Mouse (Mus musculus): ENCODE data around the gene Tnnt2.

The Tnnt2 gene

DNA sequence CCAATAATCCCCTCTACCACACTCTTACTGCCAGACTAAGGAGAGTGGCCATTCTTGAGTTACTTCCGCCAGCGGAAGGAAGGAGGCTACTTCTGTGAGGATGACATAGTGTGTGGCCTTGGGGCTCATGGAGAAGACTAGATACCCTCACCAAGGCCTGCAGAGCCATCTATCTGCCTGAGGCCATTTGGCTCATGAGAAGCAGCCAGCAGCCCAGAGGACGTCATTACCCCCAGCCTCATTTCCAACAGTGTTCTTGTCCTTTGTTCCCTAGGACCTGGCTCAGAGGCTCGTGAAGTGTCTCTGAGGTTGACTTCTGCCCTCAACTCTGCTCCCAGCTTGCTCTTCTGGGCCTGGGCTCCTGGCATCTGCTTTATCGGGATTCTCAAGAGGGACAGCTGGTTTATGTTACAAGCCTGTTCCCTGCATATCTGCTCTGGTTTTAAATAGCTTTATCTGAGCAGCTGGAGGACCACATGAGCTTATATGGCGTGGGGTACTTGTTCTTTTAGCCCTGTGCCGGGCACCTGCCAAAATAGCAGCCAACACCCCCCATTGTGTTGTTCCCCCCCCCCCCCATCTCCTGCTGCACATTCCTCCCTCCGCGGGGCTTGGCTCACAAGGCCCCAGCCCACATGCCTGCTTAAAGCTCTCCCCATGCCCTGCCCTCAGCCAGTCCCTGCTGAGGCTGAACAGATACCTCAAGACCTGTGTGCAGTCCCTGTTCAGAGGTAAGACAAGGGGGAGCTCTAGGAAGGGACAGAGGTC, at the start of gene Tnnt2:
Gene Tnnt2 (plus strand): TSS at position 639 of the 768 bp plus-strand sequence.
- in situ Hi-C loops (cut with MboI, MseI): no loop called here

DNA sequence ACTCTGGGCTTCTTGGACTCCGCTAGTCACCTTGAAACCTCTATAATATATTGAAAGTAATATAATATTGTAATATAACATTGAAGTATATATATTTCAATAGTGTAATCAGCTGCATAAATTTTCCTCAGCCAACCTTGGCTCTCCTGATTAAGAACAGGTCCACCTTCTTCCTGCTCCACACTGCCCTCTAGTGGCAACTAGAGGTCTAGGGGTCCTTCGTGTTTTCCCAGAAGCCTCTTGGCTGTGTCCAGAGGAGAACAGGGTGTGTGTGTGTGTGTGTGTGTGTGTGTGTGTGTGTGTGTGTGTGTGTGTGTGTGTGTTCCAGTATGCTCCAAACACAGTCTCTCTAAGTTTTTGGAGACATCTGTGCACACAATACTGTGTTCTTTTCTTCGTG, 48.4 kb upstream of the Tnnt2 start:
- in situ Hi-C loops (cut with MboI, MseI): loop anchor here (5.0 to 10.0 kb wide), 2 partner anchors 35 to 63 kb away; partner anchors contain the start of gene Csrp1

DNA sequence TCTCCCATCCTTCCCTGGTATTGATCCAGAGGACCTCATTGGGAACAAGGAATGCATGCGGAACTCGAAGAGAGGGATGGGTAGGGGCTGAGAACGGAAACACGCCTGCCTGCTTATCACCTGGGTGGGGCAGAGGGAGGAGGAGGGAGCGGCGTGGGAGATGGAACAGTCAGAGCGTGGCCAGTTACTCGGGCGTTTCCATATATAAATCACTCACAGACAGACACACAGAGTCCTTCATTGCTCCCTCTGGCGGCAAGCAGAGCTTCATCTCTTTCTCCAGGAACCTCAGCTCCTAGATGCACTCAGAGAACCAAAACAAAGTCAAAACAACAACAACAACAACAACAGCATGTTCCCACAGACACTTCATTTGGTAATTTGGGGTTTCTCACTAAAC, 47.4 kb upstream of the Tnnt2 start:
- in situ Hi-C loops (cut with MboI, MseI): loop anchor here (5.0 to 10.0 kb wide), 2 partner anchors 36 to 64 kb away; partner anchors contain the start of gene Csrp1

DNA sequence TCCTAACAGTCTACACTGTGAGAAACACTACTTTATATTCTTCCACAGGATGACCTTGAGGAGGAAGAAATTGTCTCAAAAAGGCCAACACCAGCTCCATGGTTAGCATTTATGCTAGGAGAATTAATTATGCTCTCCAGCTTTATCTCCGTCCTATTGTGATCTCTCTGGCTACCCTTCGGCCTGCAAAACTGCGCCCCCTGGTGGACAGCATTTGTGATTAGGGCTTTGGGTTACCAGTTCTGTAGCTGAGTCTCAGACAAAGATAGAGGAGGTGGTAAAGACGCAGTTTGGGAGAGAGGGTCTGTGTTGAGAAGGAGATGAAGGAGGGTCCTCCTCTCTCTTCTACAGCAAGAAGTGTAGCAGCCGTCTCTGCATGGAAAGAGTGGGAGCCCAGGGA, 46.3 kb upstream of the Tnnt2 start:
- in situ Hi-C loops (cut with MboI, MseI): loop anchor here (5.0 to 10.0 kb wide), 2 partner anchors 38 to 65 kb away; partner anchors contain the start of gene Csrp1

DNA sequence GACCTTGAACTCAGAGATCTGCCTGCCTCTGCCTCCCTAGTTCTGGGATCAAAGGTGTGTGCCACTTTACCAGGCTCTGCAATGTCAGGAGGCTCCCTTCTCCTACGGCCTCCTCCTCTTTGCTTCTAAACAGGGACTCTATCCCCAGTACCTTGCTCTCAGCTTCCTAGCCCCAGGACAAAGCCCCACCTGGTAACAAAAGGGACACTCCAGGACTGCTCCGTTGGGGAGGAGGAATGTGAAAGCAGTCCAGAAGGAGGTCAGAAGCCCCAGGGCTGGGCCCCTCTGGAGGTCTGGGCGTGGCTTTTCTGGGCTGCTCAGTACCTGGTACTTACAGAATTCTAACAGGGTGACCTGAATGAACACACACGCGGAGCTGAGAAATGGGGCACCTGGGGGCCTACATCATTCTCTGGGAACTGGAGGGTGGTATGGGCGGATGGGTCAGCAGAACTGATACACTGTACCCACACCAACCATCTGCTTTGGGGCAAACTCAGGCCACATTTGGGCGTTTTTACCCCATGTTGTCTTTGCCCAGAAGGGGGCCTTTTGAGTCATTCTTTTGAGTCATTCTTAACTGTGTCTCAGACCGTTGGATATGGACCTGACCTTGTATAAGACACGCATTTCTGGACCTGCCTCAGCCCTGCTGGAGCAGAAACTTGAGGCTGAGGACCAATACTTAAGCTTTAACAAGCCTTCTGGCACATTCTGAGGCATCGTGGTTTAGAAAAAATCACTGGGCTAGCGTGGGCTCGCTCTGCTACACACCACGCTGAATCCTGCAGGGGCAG, 43.8 kb upstream of the Tnnt2 start:
- in situ Hi-C loops (cut with MboI, MseI): no loop called here

DNA sequence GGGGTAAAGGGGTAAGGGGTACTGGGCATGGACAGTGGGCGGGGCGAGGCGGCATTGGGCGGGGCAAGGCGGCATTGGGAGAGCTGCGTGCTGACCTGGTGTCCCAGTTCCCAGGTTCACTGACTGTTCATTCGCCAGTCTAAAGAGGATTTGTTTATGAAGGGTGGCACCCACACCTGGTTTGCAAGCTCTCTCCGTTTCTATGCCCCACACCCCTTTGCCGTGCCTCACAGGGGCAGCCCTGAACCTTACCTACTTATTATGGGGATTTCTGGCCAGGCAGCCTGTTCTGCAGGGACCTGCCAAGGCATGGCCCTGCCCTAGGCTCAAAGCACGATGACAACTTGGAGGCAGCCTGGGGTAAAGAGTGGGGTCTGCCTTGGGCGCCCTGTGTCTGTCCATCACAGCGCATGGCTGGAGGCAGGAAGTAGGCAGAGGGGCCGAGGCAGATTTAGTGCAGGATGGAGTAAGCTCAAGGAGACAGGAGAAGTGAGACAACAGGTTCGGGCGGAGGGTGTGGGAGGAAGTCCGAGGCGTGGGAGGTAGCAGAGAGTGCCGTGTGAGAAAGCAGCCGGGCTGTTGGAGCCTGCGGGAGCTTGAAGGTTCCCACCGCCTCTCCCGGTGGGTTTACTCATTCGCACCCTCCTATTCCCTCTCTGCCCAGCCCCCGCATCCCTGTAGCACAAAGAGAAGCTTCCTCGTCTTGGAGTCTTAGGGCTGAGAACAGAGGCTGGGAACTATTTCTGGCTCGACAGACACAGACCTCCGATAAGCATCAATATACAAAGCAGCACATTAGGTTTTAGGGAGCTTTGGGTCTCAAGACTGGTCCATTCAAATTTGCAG, 42.6 kb upstream of the Tnnt2 start:
- in situ Hi-C loops (cut with MboI, MseI): no loop called here

DNA sequence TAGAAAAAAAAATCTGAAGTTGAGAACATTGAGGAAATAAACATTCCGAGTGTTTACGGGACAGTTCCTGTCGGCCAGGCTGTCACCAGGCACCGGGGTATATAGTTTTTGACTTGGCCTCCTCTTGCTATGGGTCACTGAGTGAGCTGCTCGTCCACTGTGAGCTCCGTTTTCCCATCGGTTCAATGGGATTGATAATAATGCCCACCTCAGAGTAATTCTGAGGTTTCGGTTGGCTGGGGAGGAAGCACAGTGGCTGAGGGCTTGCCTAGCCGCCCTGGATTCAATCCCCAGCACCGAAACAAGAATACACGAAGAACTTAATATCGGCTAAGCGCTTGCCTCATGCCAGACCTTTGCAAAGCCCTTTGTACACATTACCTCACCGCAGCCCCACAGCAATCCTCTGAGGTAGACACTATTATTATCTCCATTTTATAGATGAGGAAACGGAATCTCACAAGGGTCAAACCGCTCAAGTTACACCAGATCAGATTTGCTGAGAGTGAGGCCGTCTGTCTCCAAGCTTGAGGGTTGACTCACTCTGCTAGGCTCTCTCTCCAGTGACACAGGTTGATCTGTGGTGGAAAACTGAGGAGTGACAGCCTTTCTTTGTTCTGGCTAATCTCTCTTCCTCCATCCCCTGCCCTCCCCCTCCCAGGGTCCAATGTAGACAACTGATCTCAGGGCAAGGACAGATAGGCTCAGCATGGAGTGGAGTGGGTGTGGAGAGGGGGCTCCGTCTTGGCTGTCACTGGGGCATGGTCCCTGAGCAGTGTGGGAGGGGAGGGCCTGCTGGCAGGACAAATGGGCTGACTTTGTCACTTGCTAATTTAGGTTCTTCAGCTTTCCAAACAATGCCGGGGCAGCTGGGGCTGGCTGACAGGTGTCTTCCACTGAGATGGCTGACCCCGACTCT, 41.7 kb upstream of the Tnnt2 start:
- in situ Hi-C loops (cut with MboI, MseI): no loop called here

DNA sequence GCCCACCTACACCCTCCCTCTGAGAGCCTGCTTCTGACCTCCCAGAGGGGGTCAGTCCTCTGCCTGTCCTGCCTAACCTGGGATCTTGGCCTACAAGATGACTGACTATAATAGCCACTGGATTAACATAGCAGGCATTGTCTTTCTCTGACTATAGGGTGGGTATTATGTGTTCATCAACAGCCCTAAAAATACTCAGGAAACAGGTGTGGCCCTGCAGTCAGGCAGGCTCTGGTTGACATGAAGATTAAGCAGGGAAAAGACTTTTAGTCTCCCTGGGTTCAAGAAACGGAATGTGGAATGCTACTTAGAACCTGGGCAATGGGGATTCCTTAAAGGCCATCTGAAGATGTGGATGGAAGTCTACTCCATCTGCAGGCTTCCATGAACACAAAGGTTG, 37.7 kb upstream of the Tnnt2 start:
- in situ Hi-C loops (cut with MboI, MseI): no loop called here

DNA sequence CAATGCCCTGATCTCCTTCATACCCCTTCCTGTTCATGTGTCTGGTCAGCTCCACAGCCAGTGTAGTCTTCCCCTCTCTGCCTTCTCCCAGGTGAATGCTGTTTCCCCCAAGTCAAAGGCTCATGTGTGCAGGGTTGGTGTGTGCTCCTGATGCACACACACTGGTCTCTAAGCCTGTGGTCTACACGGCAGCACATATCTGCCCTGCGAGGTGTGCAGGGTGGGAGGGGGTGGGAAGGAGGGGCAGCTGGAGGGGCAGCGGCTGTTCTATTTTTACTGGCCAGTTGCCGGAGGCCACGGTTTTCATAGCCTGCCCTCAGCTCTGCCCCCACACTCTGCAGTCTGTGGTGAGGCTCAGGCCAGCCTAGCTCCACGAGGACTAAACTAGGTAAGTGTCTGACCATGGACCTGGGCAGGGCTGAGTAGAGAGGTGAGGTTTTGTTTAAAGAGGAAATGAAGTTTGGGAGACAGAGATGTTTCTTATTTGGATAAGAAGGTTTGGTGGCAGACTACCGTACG, 37.0 kb upstream of the Tnnt2 start:
- in situ Hi-C loops (cut with MboI, MseI): no loop called here

DNA sequence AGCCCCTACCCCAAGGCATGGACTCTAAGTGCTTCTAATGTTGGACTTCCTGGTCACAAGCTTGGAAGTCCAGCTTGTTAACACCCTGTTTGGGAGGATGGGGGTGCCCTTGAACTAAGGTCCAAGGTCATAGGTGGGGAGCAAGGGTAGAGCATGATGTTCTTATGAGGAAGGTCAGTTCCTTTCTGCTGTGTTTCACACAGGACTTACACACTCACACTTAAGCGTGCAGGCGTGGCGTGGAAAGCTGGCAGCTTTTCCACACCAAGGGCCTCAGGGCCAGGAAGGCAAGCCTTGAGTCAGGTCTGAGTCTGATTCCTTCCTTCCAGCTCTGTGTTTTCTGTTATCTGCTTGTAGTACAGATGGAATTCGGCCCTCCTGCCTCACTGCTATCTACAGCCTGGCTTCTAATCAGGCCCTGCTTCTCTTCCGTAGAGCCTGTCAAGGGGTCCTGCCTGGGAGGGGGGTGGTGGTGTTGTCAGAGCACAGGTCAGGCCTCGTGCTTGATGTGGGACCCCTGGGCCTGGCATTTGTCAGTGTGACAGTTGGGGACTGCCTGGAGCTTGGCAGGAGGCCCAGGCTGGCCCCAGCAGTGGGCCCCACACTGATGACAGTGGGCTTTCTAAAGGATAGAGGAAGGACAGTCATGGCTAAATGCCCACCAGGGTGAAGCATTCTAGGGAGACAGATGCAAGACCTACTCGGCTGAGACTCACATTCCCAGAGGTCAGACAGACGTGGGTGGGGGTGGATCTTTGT, 35.8 kb upstream of the Tnnt2 start:
- in situ Hi-C loops (cut with MboI, MseI): no loop called here

DNA sequence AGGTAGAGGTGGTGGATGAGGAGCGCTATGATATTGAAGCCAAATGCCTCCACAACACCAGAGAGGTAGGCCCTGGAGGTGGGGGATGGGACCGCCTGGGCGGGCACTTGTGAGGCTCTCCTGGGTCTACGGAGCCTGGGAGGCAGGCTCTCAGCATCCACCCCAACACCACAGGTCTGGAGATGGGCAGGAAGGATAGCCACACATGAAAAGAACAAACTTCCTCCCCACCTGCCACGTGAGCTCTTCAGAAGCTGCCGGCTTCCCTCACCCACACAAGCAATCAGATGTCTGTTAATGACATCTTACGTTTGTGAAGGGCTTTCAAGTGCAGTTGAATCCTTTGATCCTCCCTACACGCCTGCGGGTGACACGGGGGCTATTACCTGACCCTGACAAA, 28.6 kb upstream of the Tnnt2 start:
- in situ Hi-C loops (cut with MboI, MseI): no loop called here

DNA sequence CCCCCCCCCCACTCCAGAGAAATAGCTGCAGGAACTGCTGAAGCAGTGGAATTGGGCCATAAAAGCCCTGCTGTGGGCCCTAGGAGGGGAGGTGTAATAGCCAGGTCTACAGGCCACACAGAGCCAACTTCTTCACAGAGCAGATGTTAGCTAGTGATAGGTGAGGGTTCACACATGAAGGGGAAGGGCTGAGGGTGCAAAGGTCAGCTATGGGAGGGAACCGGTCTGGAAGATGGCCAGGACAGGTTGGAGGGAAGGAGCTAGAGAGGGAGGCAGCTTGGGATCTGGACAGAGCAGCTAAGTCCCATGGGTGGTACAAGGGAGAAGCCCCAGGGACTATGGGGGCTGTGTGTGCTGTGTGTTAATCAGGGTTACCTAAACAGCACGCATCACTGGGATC, 26.0 kb upstream of the Tnnt2 start:
- in situ Hi-C loops (cut with MboI, MseI): no loop called here

DNA sequence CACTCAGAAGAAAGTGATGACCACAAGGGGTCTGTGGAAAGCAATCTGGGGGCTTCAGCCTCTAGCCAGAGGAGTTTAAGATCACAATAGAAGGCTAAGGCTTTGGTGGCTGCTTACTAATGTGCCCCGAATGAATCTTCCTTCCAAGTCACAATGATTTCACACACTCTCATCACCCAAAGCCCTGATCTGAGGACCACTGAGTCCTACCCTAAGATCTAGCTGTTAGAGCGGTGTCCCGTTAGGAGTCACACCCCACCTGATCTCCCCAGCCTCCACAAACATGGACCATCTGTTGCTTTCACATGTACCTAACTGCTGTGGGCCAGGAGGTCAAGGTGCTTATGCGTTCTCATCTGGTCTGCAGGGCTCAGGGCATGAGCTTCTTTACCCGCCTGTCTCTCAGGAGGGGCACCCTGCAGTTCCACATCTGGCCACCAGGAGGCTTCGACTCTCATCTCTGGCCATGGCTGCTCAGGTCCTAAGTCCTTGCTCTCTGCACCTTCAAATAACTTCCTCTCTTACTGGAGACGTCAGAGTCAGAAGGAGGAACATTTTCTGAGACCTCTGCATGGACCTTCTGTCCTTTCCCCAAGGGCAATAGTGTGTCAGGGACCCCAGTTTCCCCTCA, 25.0 kb upstream of the Tnnt2 start:
- in situ Hi-C loops (cut with MboI, MseI): no loop called here

DNA sequence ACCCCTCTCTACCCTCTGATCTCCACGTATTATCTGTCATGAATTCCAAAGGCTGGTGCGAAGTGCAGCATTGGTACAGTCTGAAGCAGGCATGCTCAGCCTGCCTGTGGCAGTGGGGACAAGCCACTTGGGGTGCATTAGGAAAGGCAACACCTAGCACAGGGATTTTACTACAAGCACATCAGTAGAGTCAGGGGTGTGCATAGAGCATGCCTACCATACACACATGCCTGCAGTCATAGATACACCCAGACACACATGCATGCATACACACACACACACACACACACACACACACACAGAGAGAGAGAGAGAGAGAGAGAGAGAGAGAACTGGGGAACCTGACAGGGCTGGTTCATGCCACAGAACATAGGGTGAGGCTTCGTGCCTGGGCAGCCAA, 23.9 kb upstream of the Tnnt2 start:
- in situ Hi-C loops (cut with MboI, MseI): no loop called here

DNA sequence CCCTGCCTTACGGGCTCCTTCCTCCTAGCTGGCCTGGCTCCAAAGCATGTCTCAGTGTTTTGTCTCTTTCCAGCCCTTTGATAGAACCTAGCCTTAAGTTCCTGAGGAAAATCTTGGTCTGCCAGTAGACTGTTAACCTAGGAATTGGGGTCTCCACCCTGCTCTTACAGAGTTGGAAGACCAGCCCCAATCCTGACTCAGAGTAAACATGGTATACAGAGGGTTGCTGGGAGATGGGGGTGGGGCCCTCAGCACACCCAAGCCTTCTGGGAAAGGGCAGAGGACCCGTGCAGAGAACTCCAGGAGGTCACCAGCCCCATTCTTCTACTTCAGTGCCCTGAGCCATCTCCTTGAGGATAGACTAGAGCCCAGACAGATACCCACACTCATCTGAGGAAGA, 23.5 kb upstream of the Tnnt2 start:
- in situ Hi-C loops (cut with MboI, MseI): no loop called here

DNA sequence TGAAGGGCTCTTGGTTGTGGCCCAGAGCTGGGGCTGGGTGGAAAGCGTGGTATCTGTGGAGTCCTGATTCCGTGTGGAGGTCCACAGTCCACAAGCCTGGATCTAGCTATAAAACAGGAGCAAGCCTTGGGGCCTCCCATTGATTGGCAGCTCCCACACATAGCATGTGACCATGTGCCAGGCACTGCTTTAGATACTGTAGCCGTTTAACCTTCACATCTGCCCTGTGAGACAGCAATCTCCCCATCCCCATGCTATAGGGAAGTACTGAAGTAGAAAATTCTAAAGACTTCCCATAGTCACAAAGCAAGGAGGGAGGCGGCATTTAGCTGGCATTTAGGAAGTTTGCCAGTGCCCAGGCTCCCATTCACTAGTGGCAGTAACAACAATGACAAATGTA, 23.1 kb upstream of the Tnnt2 start:
- in situ Hi-C loops (cut with MboI, MseI): no loop called here

DNA sequence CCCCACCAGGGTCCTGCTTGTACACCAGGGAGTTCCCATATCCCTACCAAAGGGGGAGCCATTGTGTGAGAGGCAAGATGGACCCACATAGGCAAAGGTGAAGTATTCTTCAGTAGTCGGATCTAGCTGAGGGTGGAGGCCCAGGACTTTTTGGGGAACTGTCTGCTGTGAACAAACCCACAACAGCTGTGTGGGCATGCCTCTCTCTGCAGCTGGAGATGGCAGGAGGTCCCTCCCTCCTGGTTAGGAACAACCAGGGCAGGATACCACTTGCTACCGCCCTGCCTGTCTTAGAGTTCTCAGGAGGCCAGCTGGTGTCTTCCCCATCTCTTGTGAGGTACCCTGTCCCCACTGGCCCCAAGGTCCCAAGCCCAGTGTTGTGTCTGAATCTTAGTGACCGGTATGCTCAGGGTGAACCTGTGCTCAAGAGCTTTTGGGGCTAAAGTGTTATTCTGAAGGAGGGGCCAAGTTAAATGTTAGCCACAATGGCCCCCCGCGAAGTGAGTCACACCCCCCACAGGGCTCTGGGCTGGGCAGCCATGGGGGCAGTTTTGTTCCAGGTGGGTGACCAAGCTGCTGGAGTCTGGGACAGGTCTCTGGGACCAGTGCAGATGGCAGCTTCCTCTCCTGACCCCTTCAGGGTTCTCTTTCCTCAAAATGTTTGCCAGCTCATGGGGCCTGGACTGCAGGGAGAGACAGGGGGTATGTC, 22.3 kb upstream of the Tnnt2 start:
- in situ Hi-C loops (cut with MboI, MseI): no loop called here

DNA sequence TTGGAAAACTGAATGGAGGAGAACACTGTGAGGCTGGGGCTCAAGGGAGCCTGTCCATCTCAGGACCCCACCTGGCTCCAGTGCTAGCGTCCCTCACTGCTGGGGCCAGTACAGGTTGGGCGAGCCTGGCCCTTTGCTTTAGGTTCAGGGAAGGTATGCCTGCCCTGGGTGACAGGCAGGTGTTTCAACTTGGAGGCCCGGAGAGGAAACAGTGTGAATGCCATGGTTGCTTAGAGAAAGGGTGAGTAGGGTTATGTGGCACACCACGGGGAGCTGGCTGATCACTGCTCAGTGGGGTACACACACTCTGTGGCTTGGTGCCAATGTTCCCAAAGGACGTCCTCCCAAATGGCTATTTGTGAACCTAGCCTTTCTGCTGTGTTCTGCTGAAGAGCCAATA, 21.6 kb upstream of the Tnnt2 start:
- in situ Hi-C loops (cut with MboI, MseI): no loop called here

DNA sequence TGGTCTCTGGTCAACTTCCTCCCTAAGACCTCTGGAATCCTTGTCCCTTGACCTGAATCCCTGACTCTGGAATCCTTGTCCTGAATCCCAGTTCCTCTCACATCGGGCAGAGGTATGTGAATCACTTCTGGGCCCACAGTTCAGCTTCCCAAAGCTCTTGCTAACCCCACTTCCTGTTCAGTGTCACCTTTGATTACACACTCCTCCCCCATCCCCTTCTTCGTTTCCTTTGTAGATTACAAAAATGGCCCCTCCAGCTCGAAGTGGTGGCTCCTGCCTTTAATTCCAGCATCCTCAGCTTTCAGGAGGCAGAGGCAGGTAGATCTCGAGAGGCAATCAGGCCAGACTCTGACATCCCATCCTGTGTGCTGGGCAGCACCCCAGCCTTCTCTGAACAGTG, 18.6 kb upstream of the Tnnt2 start:
- in situ Hi-C loops (cut with MboI, MseI): loop anchor here (5.0 kb wide), 1 partner anchor 685 kb away; the partner anchor contains the start of gene Ptpn7
